Mouse (Mus musculus) E14TG2a.4 (cell line): ENCODE data around the gene Cfap97d1.

Source experiments
- H3K27me3 ChIP-seq: 2 replicates; pipeline ENCODE4 v1.6.1; 2014; ENCODE audit warnings: low read length, control low read depth; ENCODE audit not compliant: insufficient read depth
- H3K36me3 ChIP-seq: 2 replicates; pipeline ENCODE4 v1.6.1; 2014; ENCODE audit warnings: low read length, control low read depth; ENCODE audit not compliant: insufficient read depth
- H3K4me1 ChIP-seq: replicated peaks from 2 replicates; pipeline ENCODE4 v1.6.1; 2014; ENCODE audit warnings: low read depth, low read length, control low read depth
- H3K4me3 ChIP-seq: replicated peaks from 2 replicates; pipeline ENCODE4 v1.5.1; 2014; ENCODE audit warnings: mild to moderate bottlenecking, low read length
- H3K9me3 ChIP-seq: 2 replicates; pipeline ENCODE4 v1.6.1; 2014; ENCODE audit warnings: low read length, control low read depth
- CTCF ChIP-seq: conservative IDR thresholded peaks from 2 replicates; pipeline ENCODE4 v1.5.1; 2014; ENCODE audit warnings: low read length
- NANOG ChIP-seq: IDR thresholded peaks from 2 replicates; pipeline ENCODE4 v1.6.1; 2014; ENCODE audit warnings: borderline replicate concordance, low read length, mixed read lengths
- POU5F1 ChIP-seq: IDR thresholded peaks from 2 replicates; pipeline ENCODE4 v1.6.1; 2014; ENCODE audit warnings: low read length, borderline replicate concordance

Gene Cfap97d1

GRCm38 (mm10) chr11:102039487-102040137 lies 55.5 kb downstream of the Cfap97d1 start:
- Histone ChIP-seq H3K36me3 (no peaks in the 10 kb centered on the region), H3K4me1 (peaks cover 6% of the 10 kb centered on the region; the same call in 1 of the 2 replicates), H3K27me3 (peaks cover 7% of the 10 kb centered on the region; the same call in 1 of the 2 replicates), H3K9me3 (no peaks in the 10 kb centered on the region), H3K4me3 (no peak overlapping the region)
- TF ChIP-seq NANOG = no peak
- no peak for TF ChIP-seq POU5F1
- TF ChIP-seq CTCF = no peak

DNA sequence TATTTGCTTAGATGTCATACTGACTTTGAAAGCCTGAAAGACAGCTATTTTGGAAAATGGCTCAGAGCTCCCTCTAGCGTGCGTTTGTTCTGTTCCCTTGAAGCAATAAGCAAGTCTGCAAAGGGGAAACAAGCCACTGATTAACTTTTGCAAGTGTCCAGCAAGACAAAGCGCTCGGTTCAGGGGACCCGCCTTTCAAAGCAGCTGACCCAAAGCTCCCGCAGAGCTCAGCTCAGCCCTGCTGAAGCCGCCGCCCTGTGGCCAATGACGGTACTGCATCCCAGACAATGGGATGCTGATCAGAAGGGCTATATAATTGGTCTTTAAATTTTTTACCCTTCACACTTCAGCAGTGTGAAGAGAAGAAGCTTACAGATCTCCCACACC lies 56.1 kb downstream of the Cfap97d1 start:
- peak; percentile 97 for TF ChIP-seq CTCF
- no peak for TF ChIP-seq POU5F1
- H3K27me3 ChIP-seq = peaks cover 7% of the 10 kb centered on the region; the same call in 1 of the 2 replicates
- no peaks in the 10 kb centered on the region for H3K36me3 ChIP-seq
- peaks cover 6% of the 10 kb centered on the region; the same call in 1 of the 2 replicates for H3K4me1 ChIP-seq
- no peak overlapping the region for H3K4me3 ChIP-seq
- peaks cover under 1% of the 10 kb centered on the region; the same call in 1 of the 2 replicates for H3K9me3 ChIP-seq

- peaks cover 7% of the 10 kb centered on the region; the same call in 1 of the 2 replicates for H3K27me3 ChIP-seq
- H3K9me3 ChIP-seq = peaks cover 5% of the 10 kb centered on the region; the same call in 1 of the 2 replicates
- H3K36me3 ChIP-seq = no peaks in the 10 kb centered on the region
- H3K4me1 ChIP-seq = peaks cover 6% of the 10 kb centered on the region; the same call in 1 of the 2 replicates
- TF ChIP-seq NANOG = no peak
- TF ChIP-seq POU5F1 = no peak
- TF ChIP-seq CTCF = peak; percentile 39
- H3K4me3 ChIP-seq = no peak overlapping the region
Observed at GRCm38 (mm10) chr11:102040646-102041045, 56.6 kb downstream of the Cfap97d1 start.

GRCm38 (mm10) chr11:102041350-102041949 lies 57.4 kb downstream of the Cfap97d1 start, which contains the start of gene Cd300lg:
Gene Cd300lg, plus strand, starts transcription at chr11:102041509.
- Histone ChIP-seq H3K27me3 (peaks cover 7% of the 10 kb centered on the region), H3K9me3 (peaks cover 6% of the 10 kb centered on the region; the same call in 1 of the 2 replicates), H3K4me3 (no peak within 1 kb of the TSS), H3K36me3 (no peaks in the 10 kb centered on the region), H3K4me1 (peaks cover 6% of the 10 kb centered on the region; the same call in 1 of the 2 replicates)
- TF ChIP-seq CTCF (no peak), POU5F1 (no peak), NANOG (no peak)
